Mouse (Mus musculus) embryonic stem cell, embryonic (primary cell): ENCODE data around the gene Arfgap3.

Experiments used
- CTCF ChIA-PET, 4 experiments: fragments of 300-600 bp in 2 of 4; fragments of 350-600 bp in 2 of 4; sonication (Branson Sonifier 250); formaldehyde crosslinking; loops; one replicate each; lab custom pipeline; 2022; ENCODE audit warnings: inconsistent platforms in 2 of 4; lab: Charles Lee
- POLR2A ChIA-PET, 4 experiments: fragments of 300-600 bp in 2 of 4; fragments of 350-600 bp in 2 of 4; sonication (Branson Sonifier 250); formaldehyde crosslinking; loops; one replicate each; lab custom pipeline; 2022; ENCODE audit warnings: antibody characterized with exemption in 4 of 4, inconsistent platforms in 1 of 4; lab: Charles Lee

The Arfgap3 gene

GRCm38 (mm10) chr15:83360140-83360539 is 10.1 kb upstream of the Arfgap3 start:
- POLR2A ChIA-PET: interaction anchor here in 1 of 4 experiments (0.6 to 1.6 kb wide), 3 partner anchors 95 to 115 kb away, joined by 3 read pairs; partner anchors contain the start of gene Pacsin2
- CTCF ChIA-PET: interaction anchor here in 1 of 4 experiments (0.6 kb wide), 1 partner anchor 142 kb away, joined by 8 read pairs; no protein-coding TSS in a partner anchor

DNA sequence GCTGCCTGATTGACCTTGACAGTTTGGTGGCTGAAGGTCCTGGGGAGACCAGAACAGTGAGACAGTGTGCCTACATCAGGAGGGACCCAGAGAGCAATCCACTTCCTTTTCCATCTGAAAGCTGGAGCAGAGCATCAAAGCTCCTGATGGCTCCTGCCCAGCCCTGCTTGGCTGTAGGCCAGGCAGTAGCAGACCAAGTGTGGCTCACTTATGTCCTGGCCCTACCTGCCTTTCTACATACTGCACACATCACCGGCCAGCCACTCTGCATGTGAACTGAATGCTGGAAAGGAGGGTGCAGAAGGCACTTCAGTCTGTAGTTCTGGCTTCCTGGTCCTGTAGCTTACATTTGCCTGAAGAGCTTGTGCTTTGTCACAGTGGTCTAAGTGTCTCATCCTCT is 8.4 kb upstream of the Arfgap3 start:
- ChIA-PET CTCF (interaction anchor here in 2 of 4 experiments (1.6 kb wide), 2 partner anchors 17 to 142 kb away, joined by 3 to 4 read pairs; no protein-coding TSS in a partner anchor), POLR2A (interaction anchor here in 2 of 4 experiments (1.0 to 1.6 kb wide), 2 partner anchors 9 to 13 kb away, joined by 3 to 6 read pairs; no protein-coding TSS in a partner anchor)

DNA sequence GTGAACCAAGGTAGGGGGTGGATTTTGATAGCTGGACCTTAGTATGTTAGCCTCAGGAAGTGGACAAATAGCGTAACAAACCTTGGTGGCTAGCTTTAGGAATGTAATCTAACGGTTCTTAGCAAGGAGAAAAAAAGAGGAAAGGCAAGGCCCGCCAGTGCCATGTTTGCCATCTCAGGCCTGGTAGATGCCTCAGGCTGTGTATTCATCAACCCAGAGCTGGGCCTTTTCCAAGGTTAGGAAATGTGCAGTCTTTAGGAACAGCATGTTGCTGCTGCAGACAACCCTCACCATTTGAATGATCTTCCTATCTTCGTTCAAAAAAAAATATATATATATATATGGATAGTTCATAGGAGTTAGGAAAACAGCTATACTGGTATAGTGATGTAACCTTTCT is 1.5 kb upstream of the Arfgap3 start:
- ChIA-PET POLR2A (interaction anchor here in 3 of 4 experiments (0.5 to 3.2 kb wide), 12 partner anchors 12 to 201 kb away, joined by 3 to 13 read pairs (median 4); partner anchors contain the start of gene Pacsin2 (in 1 of the 3)), CTCF (no interaction called here)

DNA sequence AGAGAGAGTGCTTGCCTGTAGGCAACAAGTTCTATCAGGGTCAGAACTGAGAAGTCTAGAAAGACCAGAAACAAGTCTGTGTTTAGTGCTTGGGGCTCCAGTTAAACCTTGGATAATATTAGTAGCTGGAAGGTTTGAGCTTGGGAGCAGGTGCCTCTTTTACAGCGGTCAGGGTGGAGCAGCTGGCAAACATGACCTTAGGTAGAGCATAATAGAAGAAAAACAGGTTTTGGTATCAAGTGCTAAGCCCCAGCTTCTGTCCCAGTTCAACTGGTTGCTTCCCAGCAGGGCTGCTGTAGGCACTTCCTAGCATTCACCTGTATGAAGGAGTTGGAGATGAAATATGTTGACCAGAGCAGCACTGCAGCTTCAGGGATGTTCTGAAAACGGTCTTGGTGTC is 812 bp upstream of the Arfgap3 start:
- CTCF ChIA-PET: no interaction called here
- POLR2A ChIA-PET: interaction anchor here in 3 of 4 experiments (1.0 to 3.2 kb wide), 9 partner anchors 13 to 201 kb away, joined by 3 to 13 read pairs (median 7); partner anchors contain the start of gene Pacsin2 (in 1 of the 3)

DNA sequence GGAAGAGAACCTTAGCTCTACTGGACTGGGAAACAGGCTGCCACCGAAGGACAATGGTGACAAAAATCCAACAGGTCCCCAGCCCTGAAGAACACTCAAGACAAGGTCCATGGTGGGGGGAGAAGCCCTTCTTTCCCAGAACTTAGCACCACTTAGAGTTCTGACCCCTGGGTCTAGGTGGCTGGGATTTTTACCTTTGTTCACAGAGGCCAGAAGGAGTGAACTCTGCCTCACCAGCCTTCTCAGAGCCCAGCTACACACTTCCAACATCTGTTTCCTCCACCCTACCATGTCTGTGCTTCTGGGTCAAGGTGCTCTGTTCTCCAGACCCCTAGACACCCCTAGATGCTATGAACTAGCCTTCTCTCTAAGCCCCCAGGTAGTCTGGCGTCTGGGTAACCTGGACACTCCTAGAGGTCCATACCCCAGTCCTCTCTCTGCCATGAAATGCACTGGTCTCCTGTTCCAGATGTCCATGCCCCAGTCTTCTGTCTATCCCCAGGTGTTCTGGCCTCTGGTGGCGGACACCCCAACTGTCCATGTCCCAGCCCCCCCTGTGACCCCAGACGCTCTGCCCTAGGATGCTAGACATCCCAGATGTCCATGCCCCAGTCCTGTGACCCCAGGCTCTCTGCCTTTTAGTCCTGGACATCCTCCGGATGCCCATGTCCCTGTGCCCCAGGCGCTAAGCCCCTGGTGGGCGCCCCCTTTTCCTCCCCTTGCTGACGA is 658 bp downstream of the Arfgap3 start:
- POLR2A ChIA-PET: interaction anchor here in 1 of 4 experiments (0.8 kb wide), 1 partner anchor 184 kb away, joined by 4 read pairs; no protein-coding TSS in a partner anchor
- CTCF ChIA-PET: interaction anchor here in 2 of 4 experiments (0.6 to 1.1 kb wide), 3 partner anchors 11 to 200 kb away, joined by 3 read pairs; partner anchors contain the start of gene Poldip3 (in 1 of the 2)

DNA sequence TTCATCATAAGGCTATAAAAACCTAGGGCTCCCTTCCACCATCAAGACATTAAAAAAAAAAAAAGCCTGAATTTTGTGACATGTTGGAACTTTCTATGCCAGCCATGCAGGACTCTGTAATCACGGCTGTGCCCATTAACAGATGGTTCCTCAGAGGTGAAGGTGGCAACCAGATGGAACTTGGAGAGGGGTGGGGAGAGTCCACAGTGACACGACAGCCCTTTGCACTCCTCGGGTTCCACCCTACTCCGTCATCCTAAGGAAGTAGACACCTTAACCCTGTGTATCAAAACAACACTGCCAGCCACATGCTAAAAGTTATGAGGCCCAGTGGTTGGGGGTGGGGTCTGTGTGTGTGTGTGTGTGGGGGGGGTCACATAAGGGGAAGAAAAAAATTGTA is 1.3 kb downstream of the Arfgap3 start:
- POLR2A ChIA-PET: interaction anchor here in 1 of 4 experiments (0.8 kb wide), 1 partner anchor 184 kb away, joined by 4 read pairs; no protein-coding TSS in a partner anchor
- CTCF ChIA-PET: interaction anchor here in 2 of 4 experiments (0.6 to 1.1 kb wide), 3 partner anchors 11 to 199 kb away, joined by 3 read pairs; partner anchors contain the start of gene Poldip3 (in 1 of the 2)

GRCm38 (mm10) chr15:83345898-83346529 is 4.0 kb downstream of the Arfgap3 start:
- POLR2A ChIA-PET: interaction anchor here (0.5 to 4.6 kb wide), 28 partner anchors 9 to 201 kb away, joined by 3 to 38 read pairs (median 5); partner anchors contain the start of genes A4galt (in 3 of the 4), Poldip3 (in 2 of the 4) and Pacsin2 (in 1 of the 4)
- CTCF ChIA-PET: interaction anchor here (0.6 to 3.9 kb wide), 31 partner anchors 9 to 403 kb away, joined by 3 to 21 read pairs (median 3); partner anchors contain the start of genes A4galt (in 1 of the 4) and Pacsin2 (in 1 of the 4)

DNA sequence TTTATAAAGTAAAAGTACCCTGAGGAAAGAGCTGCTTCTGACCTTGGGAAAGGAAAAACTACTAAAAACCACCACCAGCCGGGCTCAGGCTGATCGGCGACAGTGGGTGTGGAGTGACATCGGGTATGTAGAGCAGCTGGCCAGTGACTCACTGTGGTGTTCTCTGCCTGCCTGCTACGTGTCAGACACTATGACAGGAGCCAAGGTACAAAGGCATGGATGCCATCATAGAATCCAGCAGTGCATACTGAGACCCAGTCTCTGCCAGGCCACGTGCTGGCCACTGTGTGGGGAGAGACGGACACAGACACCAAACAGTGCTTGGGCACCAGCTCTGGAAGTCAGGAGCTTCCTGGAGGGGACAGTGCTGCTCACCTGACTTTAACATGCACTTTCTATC is 5.1 kb downstream of the Arfgap3 start:
- POLR2A ChIA-PET: interaction anchor here (0.7 to 4.6 kb wide), 41 partner anchors 7 to 245 kb away, joined by 3 to 38 read pairs (median 4); partner anchors contain the start of genes Poldip3 (in 4 of the 4), A4galt (in 3 of the 4) and Pacsin2 (in 2 of the 4)
- CTCF ChIA-PET: interaction anchor here (0.6 to 3.9 kb wide), 14 partner anchors 8 to 1004 kb away, joined by 3 to 21 read pairs (median 3); no protein-coding TSS in a partner anchor

- POLR2A ChIA-PET: interaction anchor here (0.5 to 4.6 kb wide), 37 partner anchors 11 to 245 kb away, joined by 3 to 38 read pairs (median 4); partner anchors contain the start of genes Poldip3 (in 4 of the 4), A4galt (in 2 of the 4) and Pacsin2 (in 2 of the 4)
- CTCF ChIA-PET: interaction anchor here (0.6 to 3.9 kb wide), 10 partner anchors 12 to 1004 kb away, joined by 3 to 21 read pairs (median 4); no protein-coding TSS in a partner anchor
These were observed 5.9 kb downstream of the Arfgap3 start for GRCm38 (mm10) chr15:83344157-83344556.

- ChIA-PET CTCF (interaction anchor here in 2 of 4 experiments (2.1 kb wide), 2 partner anchors 40 to 161 kb away, joined by 4 to 5 read pairs; no protein-coding TSS in a partner anchor), POLR2A (interaction anchor here in 2 of 4 experiments (1.0 to 2.1 kb wide), 6 partner anchors 9 to 165 kb away, joined by 3 to 7 read pairs (median 4); no protein-coding TSS in a partner anchor)
These were observed 11.1 kb downstream of the Arfgap3 start for GRCm38 (mm10) chr15:83338908-83339307.

DNA sequence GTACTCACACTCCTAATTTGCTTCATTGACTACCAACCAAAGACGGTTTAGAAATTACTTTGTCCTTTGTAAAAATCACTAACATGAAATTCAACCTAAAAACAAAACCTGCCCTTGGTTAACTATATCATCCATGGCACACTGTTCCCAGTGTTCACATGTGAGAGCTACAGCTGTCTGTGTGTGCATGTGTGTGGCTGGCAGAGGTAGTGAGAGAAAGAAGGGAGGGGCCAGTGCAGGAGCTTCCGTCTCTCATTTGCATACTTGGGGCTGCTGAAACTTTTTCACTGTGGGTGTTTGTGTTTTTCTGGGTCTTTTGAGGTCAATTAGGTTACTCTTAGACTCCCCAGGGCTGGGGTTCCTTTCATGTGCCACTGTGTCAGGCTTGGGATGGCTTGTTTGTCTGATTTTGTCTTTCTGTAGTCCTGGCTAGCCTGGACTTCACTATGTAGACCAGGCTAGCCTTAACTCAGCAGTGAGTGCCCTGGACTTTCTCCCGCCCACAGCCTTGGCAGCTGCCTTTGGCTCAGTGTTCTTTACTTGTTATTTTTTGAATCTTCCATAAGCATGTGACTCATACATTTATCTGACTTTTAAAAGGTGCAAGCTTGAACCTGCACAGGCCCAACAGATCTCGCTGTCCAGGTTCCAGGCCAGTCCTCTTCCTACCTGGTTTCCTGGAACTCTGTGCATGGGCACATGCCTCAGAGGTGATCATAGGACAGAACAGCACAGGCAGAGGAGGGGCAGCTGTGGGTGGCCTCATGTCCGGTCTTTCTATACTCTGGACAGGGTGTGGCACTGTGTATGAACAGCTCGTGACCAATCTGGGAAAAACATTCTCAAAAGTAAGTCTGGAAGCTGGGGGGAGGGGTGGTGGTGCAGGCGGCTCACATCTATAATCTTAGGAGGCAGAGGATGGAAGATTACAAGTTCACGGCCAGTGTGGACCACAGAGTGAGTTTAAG is 11.9 kb downstream of the Arfgap3 start:
- CTCF ChIA-PET: interaction anchor here (0.5 to 2.1 kb wide), 18 partner anchors 8 to 491 kb away, joined by 3 to 12 read pairs (median 4); no protein-coding TSS in a partner anchor
- POLR2A ChIA-PET: interaction anchor here (0.6 to 2.4 kb wide), 36 partner anchors 8 to 189 kb away, joined by 3 to 21 read pairs (median 4); partner anchors contain the start of genes Poldip3 (in 3 of the 4) and Arfgap3 (in 1 of the 4)

DNA sequence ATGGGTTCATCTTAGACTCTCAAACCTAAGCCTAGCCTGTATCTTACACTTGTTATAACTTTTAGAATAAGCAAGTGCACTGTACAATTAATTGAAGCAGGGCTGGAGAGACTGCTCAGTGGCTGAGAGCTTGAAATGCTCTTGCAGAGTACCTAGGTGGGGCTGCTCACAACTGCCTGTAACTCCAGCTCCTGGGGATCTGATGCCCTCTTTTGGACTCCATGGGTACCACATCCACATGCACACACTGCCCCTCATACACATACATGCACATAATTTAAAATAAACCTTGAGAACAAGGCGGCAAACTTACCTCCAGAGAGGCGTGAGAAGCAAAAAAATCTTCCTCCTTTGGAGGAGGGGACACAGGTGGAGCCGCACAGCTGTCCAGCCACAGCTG is 17.7 kb downstream of the Arfgap3 start:
- ChIA-PET CTCF (interaction anchor here in 3 of 4 experiments (0.6 to 3.2 kb wide), 41 partner anchors 10 to 327 kb away, joined by 3 to 21 read pairs (median 3); partner anchors contain the start of genes Poldip3 (in 1 of the 3) and Ttll1 (in 1 of the 3)), POLR2A (interaction anchor here (0.6 to 3.4 kb wide), 22 partner anchors 10 to 232 kb away, joined by 3 to 22 read pairs (median 4); partner anchors contain the start of genes Poldip3 (in 3 of the 4) and Pacsin2 (in 1 of the 4))

- ChIA-PET CTCF (interaction anchor here in 1 of 4 experiments (0.6 kb wide), 1 partner anchor 155 kb away, joined by 4 read pairs; no protein-coding TSS in a partner anchor), POLR2A (interaction anchor here in 3 of 4 experiments (0.7 to 4.5 kb wide), 17 partner anchors 8 to 206 kb away, joined by 3 to 24 read pairs (median 4); partner anchors contain the start of gene Poldip3 (in 2 of the 3))
These were observed 21.1 kb downstream of the Arfgap3 start for GRCm38 (mm10) chr15:83328952-83329351.

- POLR2A ChIA-PET: interaction anchor here in 3 of 4 experiments (0.6 to 3.3 kb wide), 13 partner anchors 11 to 174 kb away, joined by 3 to 10 read pairs (median 5); partner anchors contain the start of genes Poldip3 (in 2 of the 3) and Pacsin2 (in 1 of the 3)
- CTCF ChIA-PET: interaction anchor here in 2 of 4 experiments (0.6 to 2.2 kb wide), 3 partner anchors 10 to 177 kb away, joined by 3 to 7 read pairs (median 4); no protein-coding TSS in a partner anchor
These were observed 27.0 kb downstream of the Arfgap3 start for GRCm38 (mm10) chr15:83323071-83323470.

- POLR2A ChIA-PET: interaction anchor here in 3 of 4 experiments (0.6 to 4.3 kb wide), 15 partner anchors 9 to 166 kb away, joined by 3 to 25 read pairs (median 3); partner anchors contain the start of genes Poldip3 (in 2 of the 3) and A4galt (in 1 of the 3)
- CTCF ChIA-PET: interaction anchor here in 2 of 4 experiments (0.9 to 2.1 kb wide), 10 partner anchors 9 to 953 kb away, joined by 3 to 13 read pairs (median 4); no protein-coding TSS in a partner anchor
These were observed 35.1 kb downstream of the Arfgap3 start for GRCm38 (mm10) chr15:83314914-83315313.
